Mouse (Mus musculus): ENCODE measurements around the gene Gm8693. TPM values are rescaled to one million over a fixed set of nuclear protein-coding genes. Genes with fewer than 3 reads are reported as not detected.
"Not testable (repeated sequence)": the region's sequence is repeated elsewhere in the genome, so short reads cannot be mapped to it uniquely, and the experiment has no call there.

Gene Gm8693
- not detected for total RNA-seq (2021)
- long read RNA-seq, experiment 1, result 0 reads
- long read RNA-seq, experiment 2, result 0 reads

DNA sequence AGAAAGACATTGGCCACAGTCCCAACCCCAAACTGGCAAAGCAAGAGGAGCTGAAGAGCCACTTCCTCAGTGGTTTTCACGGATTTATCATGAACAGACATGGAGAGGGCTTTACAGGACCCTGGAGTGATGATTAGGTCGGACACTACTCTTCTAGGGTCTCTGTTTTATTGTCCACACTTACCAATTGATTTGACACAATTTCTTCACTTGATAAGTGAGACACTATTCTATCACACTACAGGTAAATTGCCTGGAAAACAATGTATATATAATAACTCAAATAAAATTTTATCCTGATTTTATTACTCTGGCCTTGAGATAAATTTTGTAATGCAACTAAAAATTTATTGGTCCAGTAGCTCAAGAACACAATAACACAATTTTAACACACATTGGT, at the start of gene Gm8693:
Gene Gm8693, minus strand, starts transcription at position 101 of the 400 bp plus-strand sequence.
- not testable (repeated sequence) for DNase-seq (ENCODE audit: low spot score in 2 of 2)

DNA sequence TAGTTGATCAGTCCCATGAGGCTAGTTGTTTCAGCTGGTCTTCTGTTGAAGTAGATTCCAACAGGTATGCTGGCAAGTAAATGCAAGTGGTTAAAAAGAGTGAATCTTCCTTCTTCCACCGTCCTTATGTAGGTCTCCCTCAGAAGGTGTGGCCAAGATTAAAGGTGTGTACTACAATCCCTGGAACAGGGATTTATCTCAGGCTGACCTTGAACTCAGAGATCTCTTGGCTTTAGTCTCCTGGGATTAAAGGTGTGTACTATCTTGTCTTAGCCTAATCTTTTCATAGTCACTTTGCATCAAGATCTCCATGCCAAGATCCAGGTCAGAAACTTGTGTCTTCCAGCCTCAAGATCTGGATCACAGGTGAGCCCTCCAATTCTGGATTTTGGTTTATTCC, 27.5 kb upstream of the Gm8693 start, which contains the start of gene Gm4567:
Gene Gm4567, minus strand, starts transcription at position 101 of the 400 bp plus-strand sequence.
- not testable (repeated sequence) for DNase-seq (ENCODE audit: low spot score in 2 of 2)

DNA sequence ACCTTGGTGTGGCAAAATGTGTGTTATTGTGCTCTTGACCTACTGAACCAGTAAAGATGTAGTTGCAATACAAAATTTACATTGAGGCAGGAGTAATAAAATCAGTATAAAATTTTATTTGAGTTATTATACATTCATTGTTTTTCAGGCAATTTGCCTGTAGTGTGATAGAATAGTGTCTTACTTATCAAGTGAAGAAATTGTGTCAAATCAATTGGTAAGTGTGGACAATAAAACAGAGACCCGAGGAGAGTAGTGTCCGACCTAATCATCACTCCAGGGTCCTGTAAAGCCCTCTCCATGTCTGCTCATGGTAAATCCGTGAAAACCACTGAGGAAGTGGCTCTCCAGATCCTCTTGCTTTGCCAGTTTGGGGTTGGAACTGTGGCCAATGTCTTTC, 34.4 kb downstream of the Gm8693 start, which contains the start of gene Vmn1r155:
Gene Vmn1r155, plus strand, starts transcription at position 301 of the 400 bp plus-strand sequence.
- DNase-seq (ENCODE audit: low spot score in 2 of 2), result not testable (repeated sequence)

Other genes starting within 250 kb of the Gm8693 start
- not detected for gene Gm10665, start 228.2 kb downstream of the Gm8693 start, total RNA-seq (2021)
- not detected for gene Vmn1r151, start 192.6 kb downstream of the Gm8693 start, total RNA-seq (2021)
- gene Vmn1r152, start 169.3 kb downstream of the Gm8693 start, total RNA-seq (2021), result not detected
- not detected for gene Gm8677, start 157.4 kb downstream of the Gm8693 start, total RNA-seq (2021)
- gene Gm4201, start 127.0 kb downstream of the Gm8693 start, total RNA-seq (2021), result not detected
- not detected for gene Gm4565, start 104.2 kb downstream of the Gm8693 start, total RNA-seq (2021)
- not detected for gene Vmn1r155, start 34.3 kb downstream of the Gm8693 start, total RNA-seq (2021)
- gene Gm4567, start 27.4 kb upstream of the Gm8693 start, total RNA-seq (2021), result not detected
- not detected for gene Vmn1r157, start 69.4 kb upstream of the Gm8693 start, total RNA-seq (2021)
- not detected for gene Vmn1r158, start 98.5 kb upstream of the Gm8693 start, total RNA-seq (2021)
- not detected for gene Vmn1r159, start 151.3 kb upstream of the Gm8693 start, total RNA-seq (2021)
- not detected for gene Vmn1r160, start 178.9 kb upstream of the Gm8693 start, total RNA-seq (2021)